Mouse (Mus musculus) intestine, postnatal 0 days (tissue): Measurements from ENCODE around the gene Tmprss12. TPM values are rescaled to one million over a fixed set of nuclear protein-coding genes. Genes with fewer than 3 reads are reported as not detected.
"Not testable (repeated sequence)": the region's sequence is repeated elsewhere in the genome, so short reads cannot be mapped to it uniquely, and the experiment has no call there.

Source experiments
- ATAC-seq: fragments of 200-750 bp; cut with Nextera tagmentation; 2 replicates; pipeline ENCODE4 v1.8.0; 2017; ENCODE audit warnings: mild to moderate bottlenecking, moderate TSS enrichment, moderate library complexity
- H3K27ac ChIP-seq: fragments of 300-500 bp; sonication (generic); 2 replicates; pipeline ENCODE4 v1.5.1; 2014; ENCODE audit warnings: mild to moderate bottlenecking, low read depth, low read length, moderate library complexity
- H3K27me3 ChIP-seq: fragments of 300-500 bp; sonication (generic); replicated peaks from 2 replicates; pipeline ENCODE4 v1.6.1; 2014; ENCODE audit warnings: low read length, mixed read lengths; ENCODE audit not compliant: control insufficient read depth, insufficient read depth
- H3K36me3 ChIP-seq: fragments of 300-500 bp; sonication (generic); 2 replicates; pipeline ENCODE4 v1.6.1; 2014; ENCODE audit warnings: mild to moderate bottlenecking, moderate library complexity; ENCODE audit not compliant: control insufficient read depth, insufficient read depth
- H3K4me1 ChIP-seq: fragments of 300-500 bp; sonication (generic); replicated peaks from 2 replicates; pipeline ENCODE4 v1.6.1; 2014; ENCODE audit warnings: antibody characterized with exemption, low read length, mixed read lengths; ENCODE audit not compliant: control insufficient read depth, insufficient read depth
- H3K4me2 ChIP-seq: fragments of 300-500 bp; sonication (generic); replicated peaks from 2 replicates; pipeline ENCODE4 v1.6.1; 2014; ENCODE audit warnings: low read depth, mild to moderate bottlenecking, moderate library complexity
- H3K4me3 ChIP-seq: fragments of 300-500 bp; sonication (generic); 2 replicates; pipeline ENCODE4 v1.5.1; 2014; ENCODE audit warnings: low read depth, low read length
- H3K9ac ChIP-seq: fragments of 300-500 bp; sonication (generic); 2 replicates; pipeline ENCODE4 v1.6.1; 2014; ENCODE audit warnings: mild to moderate bottlenecking, low read depth, low read length
- H3K9me3 ChIP-seq: fragments of 300-500 bp; sonication (generic); 2 replicates; pipeline ENCODE4 v1.6.1; 2016; ENCODE audit warnings: mixed run types; ENCODE audit not compliant: control insufficient read depth
- CTCF ChIP-seq: sonication (generic); IDR thresholded peaks from 2 replicates; pipeline ENCODE4 v1.5.1; 2016; ENCODE audit warnings: low read depth, mild to moderate bottlenecking, control low read depth, antibody characterized with exemption, moderate library complexity
- WGBS: fragments of 180-500 bp; shearing (Covaris S2); extraction: QIAGEN DNeasy Blood & Tissue Kit; methylation state at CpG from one replicate; pipeline ENCODE4 v1.1.7; 2014; 5-methylcytosine and 5-hydroxymethylcytosine counted together
- polyA plus RNA-seq: library from polyadenylated mRNA; unstranded; fragments of >200 nt; fragmentation: Nextera tagmentation; extraction: Ambion mirVana; gene quantifications from 2 replicates; pipeline ENCODE4 v1.2.1, GENCODE M21; 2015

Gene Tmprss12
- polyA plus RNA-seq, 1 experiment from 2014 or later, result not detected

- H3K4me3 ChIP-seq, result no peak overlapping the region
- WGBS, result 51% methylated on average over 2 of the region's 2 CpGs
- no peaks in the 10 kb centered on the region; the same call in 1 of the 2 replicates for H3K36me3 ChIP-seq
- no peak for ATAC-seq
- no peaks in the 10 kb centered on the region for H3K27me3 ChIP-seq
- H3K4me2 ChIP-seq, result no peak overlapping the region
- no peak overlapping the region for H3K27ac ChIP-seq
- no peaks in the 10 kb centered on the region for H3K9me3 ChIP-seq
- H3K9ac ChIP-seq, result no peak overlapping the region
- no peak for TF ChIP-seq CTCF
- H3K4me1 ChIP-seq, result no peaks in the 10 kb centered on the region
These were observed 31.7 kb downstream of the Tmprss12 start for GRCm38 (mm10) chr15:100312346-100312745.

DNA sequence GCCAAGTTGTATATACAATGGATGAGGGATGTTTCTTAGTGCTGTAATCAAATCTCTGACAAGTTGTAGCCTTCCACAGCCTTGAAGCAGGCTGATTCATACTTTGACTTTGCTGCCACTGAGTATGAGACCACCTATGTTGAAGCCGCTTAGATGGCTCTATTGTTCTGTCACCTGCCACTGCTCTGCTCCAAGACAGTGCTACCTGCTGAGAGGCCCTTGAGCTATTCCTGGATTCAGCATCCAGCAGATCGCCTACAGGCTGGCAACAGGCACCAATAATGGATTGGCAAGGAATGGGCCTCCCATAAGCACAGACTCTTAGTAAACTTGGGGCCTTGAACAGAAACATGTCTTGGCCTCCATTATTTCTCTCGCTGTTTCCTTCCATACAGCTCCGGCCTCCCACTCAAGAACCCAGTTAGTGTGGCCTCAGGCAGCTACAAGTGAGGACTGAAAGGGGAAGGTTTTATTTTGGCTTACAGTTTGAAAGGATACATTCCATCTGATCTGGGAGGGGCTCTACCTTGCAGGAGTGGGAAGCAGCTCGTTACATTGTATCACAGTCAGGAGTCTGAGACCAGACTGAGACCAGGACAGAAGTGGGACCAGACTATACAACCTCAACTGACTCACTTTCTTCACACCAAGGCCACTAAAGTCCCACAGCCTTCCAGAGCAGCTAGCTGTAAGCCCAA is 34.0 kb downstream of the Tmprss12 start:
- no peak overlapping the region for H3K27ac ChIP-seq
- no peaks in the 10 kb centered on the region; the same call in 1 of the 2 replicates for H3K36me3 ChIP-seq
- 92% methylated on average over 5 of the region's 5 CpGs for WGBS
- H3K4me2 ChIP-seq, result no peak overlapping the region
- no peak overlapping the region for H3K4me3 ChIP-seq
- no peaks in the 10 kb centered on the region for H3K9me3 ChIP-seq
- no peaks in the 10 kb centered on the region for H3K27me3 ChIP-seq
- no peak for ATAC-seq
- no peak for TF ChIP-seq CTCF
- H3K9ac ChIP-seq, result no peak overlapping the region
- H3K4me1 ChIP-seq, result no peaks in the 10 kb centered on the region

DNA sequence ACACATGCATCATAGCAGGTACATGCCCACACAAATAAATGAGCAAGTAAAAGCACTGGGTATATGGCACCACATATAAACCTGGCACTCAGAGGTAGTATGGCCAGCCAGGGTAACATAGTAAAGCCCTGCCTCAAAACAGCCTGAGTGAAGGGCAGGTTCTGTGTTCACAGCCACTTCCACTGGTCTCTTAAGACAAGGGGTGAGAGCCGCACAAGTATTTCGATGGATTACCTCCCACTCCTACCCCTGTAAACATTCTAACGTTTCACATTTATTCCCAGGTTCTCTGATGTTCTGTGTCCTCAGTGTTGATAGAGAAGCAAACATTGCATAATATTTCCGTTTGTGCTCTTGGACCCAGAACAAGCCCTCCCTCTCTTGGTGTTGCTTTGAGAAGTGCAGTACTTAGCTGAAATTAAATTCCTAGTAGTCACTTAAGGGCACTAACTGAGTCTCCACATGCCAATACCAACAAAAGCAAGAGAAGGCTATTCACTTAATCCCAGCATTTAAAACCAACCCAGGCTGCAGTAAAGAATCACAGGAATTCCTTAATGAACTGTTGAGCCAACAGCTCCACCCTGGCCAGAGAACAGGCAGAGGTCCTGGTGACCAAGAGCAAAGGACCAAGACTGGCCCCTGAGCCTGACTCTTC is 37.5 kb downstream of the Tmprss12 start:
- 35% methylated on average over 4 of the region's 4 CpGs for WGBS
- H3K36me3 ChIP-seq, H3K4me2 ChIP-seq, H3K9ac ChIP-seq, H3K27me3 ChIP-seq, H3K9me3 ChIP-seq, H3K27ac ChIP-seq, H3K4me1 ChIP-seq, ATAC-seq, H3K4me3 ChIP-seq: not testable (repeated sequence)

- H3K4me1 ChIP-seq, result 0 out of 2 replicates have a peak, but pooled peaks cover 5% of the 10 kb centered on the region
- H3K36me3 ChIP-seq, result no peaks in the 10 kb centered on the region
- 71% methylated on average over 1 of the region's 1 CpGs for WGBS
- H3K27ac ChIP-seq, result no peak overlapping the region
- H3K4me3 ChIP-seq, result no peak overlapping the region
- TF ChIP-seq CTCF, result no peak
- no peak overlapping the region for H3K4me2 ChIP-seq
- H3K27me3 ChIP-seq, result no peaks in the 10 kb centered on the region
- ATAC-seq, result no peak
- no peak overlapping the region for H3K9ac ChIP-seq
- H3K9me3 ChIP-seq, result no peaks in the 10 kb centered on the region
These were observed 39.2 kb downstream of the Tmprss12 start for GRCm38 (mm10) chr15:100319884-100320283.

GRCm38 (mm10) chr15:100320295-100320905 is 39.8 kb downstream of the Tmprss12 start:
- H3K27ac ChIP-seq, result peak overlapping the region; percentile 41; the same call in 1 of the 2 replicates
- peak; percentile 41; the same call in 1 of the 2 replicates for ATAC-seq
- TF ChIP-seq CTCF, result no peak
- no peak overlapping the region for H3K9ac ChIP-seq
- H3K9me3 ChIP-seq, result no peaks in the 10 kb centered on the region
- H3K4me2 ChIP-seq, result 0 out of 2 replicates have a peak overlapping the region, but pooled peaks have one; percentile 21
- no peaks in the 10 kb centered on the region for H3K36me3 ChIP-seq
- H3K4me3 ChIP-seq, result no peak overlapping the region
- 0 out of 2 replicates have a peak, but pooled peaks cover 5% of the 10 kb centered on the region for H3K4me1 ChIP-seq
- 53% methylated on average over 9 of the region's 9 CpGs for WGBS
- H3K27me3 ChIP-seq, result no peaks in the 10 kb centered on the region

GRCm38 (mm10) chr15:100321134-100321533 is 40.5 kb downstream of the Tmprss12 start:
- H3K9ac ChIP-seq, result no peak overlapping the region
- H3K4me3 ChIP-seq, result no peak overlapping the region
- H3K4me1 ChIP-seq, result 0 out of 2 replicates have a peak, but pooled peaks cover 5% of the 10 kb centered on the region
- no peaks in the 10 kb centered on the region for H3K9me3 ChIP-seq
- H3K4me2 ChIP-seq, result no peak overlapping the region
- 55% methylated on average over 5 of the region's 5 CpGs for WGBS
- no peaks in the 10 kb centered on the region for H3K27me3 ChIP-seq
- no peak for ATAC-seq
- no peaks in the 10 kb centered on the region for H3K36me3 ChIP-seq
- peak; percentile 68 for TF ChIP-seq CTCF
- H3K27ac ChIP-seq, result no peak overlapping the region
